Mouse (Mus musculus) bone marrow macrophage, adult 2 months (primary cell): ENCODE measurements around the gene Atp9a. TPM values are rescaled to one million over a fixed set of nuclear protein-coding genes. Genes with fewer than 3 reads are reported as not detected.
"Not testable (repeated sequence)": the region's sequence is repeated elsewhere in the genome, so short reads cannot be mapped to it uniquely, and the experiment has no call there.

ENCODE experiments used
- H3K27ac ChIP-seq: 2 replicates; pipeline ENCODE4 v1.5.1; 2012; ENCODE audit warnings: low read depth, low read length; ENCODE audit not compliant: insufficient read depth
- H3K4me1 ChIP-seq: 2 replicates; pipeline ENCODE4 v1.6.1; 2012; ENCODE audit warnings: low read length; ENCODE audit not compliant: control insufficient read depth, insufficient read depth
- H3K4me3 ChIP-seq: 2 replicates; pipeline ENCODE4 v1.5.1; 2012; ENCODE audit warnings: mild to moderate bottlenecking, low read length, moderate library complexity; ENCODE audit not compliant: insufficient read depth
- CTCF ChIP-seq: IDR thresholded peaks from 2 replicates; pipeline ENCODE4 v1.5.1; 2012; ENCODE audit warnings: low read depth, mild to moderate bottlenecking, low read length, moderate library complexity
- POLR2A ChIP-seq: IDR thresholded peaks from 2 replicates; pipeline ENCODE4 v1.6.1; 2012; ENCODE audit warnings: mild to moderate bottlenecking, low read depth, low read length, borderline replicate concordance
- polyA plus RNA-seq: library from polyadenylated mRNA; stranded (reverse); fragments of >200 nt; gene quantifications from 2 replicates; pipeline ENCODE4 v1.2.4, GENCODE M21; 2012; ENCODE audit not compliant: missing spikeins, insufficient read depth, insufficient read length

The Atp9a gene
- polyA plus RNA-seq, 1 experiment = 1.2 TPM

DNA sequence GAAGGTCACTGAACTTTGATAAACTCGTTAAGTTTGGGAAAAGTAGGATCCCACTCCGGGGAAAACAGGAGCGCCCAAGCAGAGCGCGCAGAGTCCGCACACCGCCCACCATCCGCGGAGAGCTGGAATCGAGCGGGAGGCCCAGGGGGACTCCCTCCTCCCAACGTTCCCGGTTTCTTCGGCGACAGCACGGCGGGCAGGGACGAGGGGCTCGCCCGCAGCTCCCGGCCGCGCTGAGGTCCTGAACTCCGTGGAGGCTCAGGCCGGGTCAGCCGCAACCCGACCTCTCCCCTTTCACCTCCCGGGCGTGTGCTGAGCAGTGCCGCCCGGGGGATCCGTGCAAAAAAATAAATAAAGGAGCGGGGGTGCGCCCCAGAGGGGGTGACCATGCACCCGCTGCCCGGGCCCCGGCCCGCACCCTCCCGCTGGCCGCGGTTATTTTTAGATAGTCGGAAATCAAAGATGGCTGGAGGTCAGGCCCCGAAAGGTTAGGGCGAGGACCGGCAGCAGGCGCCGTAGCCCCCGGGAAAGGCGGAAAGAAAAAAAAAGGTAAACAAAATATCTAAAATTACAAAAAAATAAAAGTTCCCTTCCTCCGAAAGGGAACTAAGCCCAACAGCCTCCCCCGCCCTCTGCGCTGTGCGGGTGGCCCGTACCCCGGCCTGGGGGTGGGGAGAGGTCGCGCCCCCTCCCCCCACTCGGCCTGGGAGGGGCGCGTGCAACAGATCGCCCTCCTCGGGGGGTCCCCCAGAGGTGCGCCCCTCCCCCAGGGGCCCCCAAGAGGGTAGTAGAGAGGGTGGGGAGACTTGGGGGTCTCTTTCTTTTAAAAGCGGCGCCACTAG is 23.7 kb upstream of the Atp9a start:
- no peak overlapping the region for H3K4me3 ChIP-seq
- no peak overlapping the region for H3K27ac ChIP-seq
- no peak for TF ChIP-seq POLR2A
- TF ChIP-seq CTCF = no peak

GRCm38 (mm10) chr2:168765065-168765681 is 23.0 kb upstream of the Atp9a start:
- H3K27ac ChIP-seq = no peak overlapping the region

More for the DNA sequence above, 23.7 kb upstream of the Atp9a start:
- H3K4me1 ChIP-seq = no peaks in the 10 kb centered on the region

DNA sequence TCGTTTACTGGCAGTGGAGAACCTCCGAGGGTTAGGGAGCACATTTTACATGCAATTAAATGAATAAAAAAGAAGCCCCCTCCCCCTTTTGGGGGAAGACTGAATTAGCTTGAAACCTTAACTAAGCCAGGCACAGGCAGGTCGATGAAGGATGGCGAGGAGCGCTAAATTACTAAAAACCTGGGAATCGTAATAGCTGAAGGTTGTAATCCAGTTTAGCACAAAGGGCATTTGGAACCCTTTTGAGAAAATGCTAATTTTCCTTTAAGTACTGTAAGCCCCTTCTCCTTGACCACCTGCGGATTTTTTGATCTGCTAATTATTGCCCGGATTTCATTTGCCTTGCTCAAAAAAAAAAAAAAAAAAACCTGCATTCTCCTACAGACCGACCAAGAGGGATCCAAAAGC is 22.3 kb upstream of the Atp9a start:
- no peaks in the 10 kb centered on the region for H3K4me1 ChIP-seq
- H3K27ac ChIP-seq = no peak overlapping the region
- H3K4me3 ChIP-seq = no peak overlapping the region
- TF ChIP-seq CTCF (no peak), POLR2A (no peak)

More at GRCm38 (mm10) chr2:168765065-168765681, 23.0 kb upstream of the Atp9a start:
- H3K4me3 ChIP-seq = no peak overlapping the region
- no peaks in the 10 kb centered on the region for H3K4me1 ChIP-seq
- no peak for TF ChIP-seq CTCF

GRCm38 (mm10) chr2:168763785-168764184 is 21.6 kb upstream of the Atp9a start:
- no peak overlapping the region for H3K27ac ChIP-seq
- TF ChIP-seq POLR2A = no peak
- TF ChIP-seq CTCF = no peak
- no peak overlapping the region for H3K4me3 ChIP-seq
- no peaks in the 10 kb centered on the region for H3K4me1 ChIP-seq

GRCm38 (mm10) chr2:168762411-168762815 is 20.2 kb upstream of the Atp9a start:
- no peaks in the 10 kb centered on the region for H3K4me1 ChIP-seq
- no peak for TF ChIP-seq CTCF
- no peak for TF ChIP-seq POLR2A
- H3K4me3 ChIP-seq = no peak overlapping the region
- no peak overlapping the region for H3K27ac ChIP-seq

DNA sequence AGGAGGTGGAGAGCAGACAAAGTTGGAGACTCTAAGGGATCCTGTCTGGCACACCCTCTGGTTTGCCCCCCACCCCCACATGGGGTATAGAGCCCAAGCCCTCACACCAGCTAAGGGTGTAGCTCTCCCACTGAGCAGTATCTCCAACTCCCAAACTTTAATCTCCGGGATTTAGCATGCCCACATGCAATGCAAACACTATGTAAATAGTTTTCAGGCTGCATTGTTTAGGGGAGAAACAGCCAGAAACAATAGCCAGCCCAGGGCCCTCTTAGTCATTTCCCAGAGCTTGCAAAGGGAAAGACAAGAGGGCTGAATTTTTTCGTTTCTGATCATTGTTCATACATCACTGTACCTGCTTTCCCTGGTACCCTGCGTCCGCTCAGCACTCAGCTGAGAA is 19.7 kb upstream of the Atp9a start:
- H3K4me3 ChIP-seq = no peak overlapping the region
- TF ChIP-seq CTCF = no peak
- TF ChIP-seq POLR2A = no peak
- no peaks in the 10 kb centered on the region for H3K4me1 ChIP-seq
- no peak overlapping the region for H3K27ac ChIP-seq

GRCm38 (mm10) chr2:168761141-168761540 is 18.9 kb upstream of the Atp9a start:
- no peaks in the 10 kb centered on the region for H3K4me1 ChIP-seq
- TF ChIP-seq POLR2A (no peak), CTCF (no peak)
- H3K4me3 ChIP-seq = no peak overlapping the region
- H3K27ac ChIP-seq = no peak overlapping the region

- H3K4me1 ChIP-seq, H3K4me3 ChIP-seq, H3K27ac ChIP-seq: not testable (repeated sequence)
Observed at GRCm38 (mm10) chr2:168744406-168744805, 2.2 kb upstream of the Atp9a start.

GRCm38 (mm10) chr2:168742649-168743048 is 440 bp upstream of the Atp9a start:
- Histone ChIP-seq H3K4me1 (no peaks in the 10 kb centered on the region), H3K27ac (no peak overlapping the region), H3K4me3 (no peak overlapping the region)
- TF ChIP-seq POLR2A (no peak), CTCF (peak; percentile 68)

- Histone ChIP-seq H3K27ac (no peak overlapping the region), H3K4me3 (peak overlapping the region; percentile 11; the same call in 1 of the 2 replicates), H3K4me1 (no peaks in the 10 kb centered on the region)
- TF ChIP-seq POLR2A (no peak), CTCF (no peak)
Observed at GRCm38 (mm10) chr2:168741273-168742058, 743 bp downstream of the Atp9a start.
